Mouse (Mus musculus) small intestine, adult 2 months (tissue): ENCODE measurements around the gene Basp1. TPM values are rescaled to one million over a fixed set of nuclear protein-coding genes. Genes with fewer than 3 reads are reported as not detected.

Experiments
- H3K27ac ChIP-seq: fragments of 200-500 bp; 2 replicates; pipeline ENCODE4 v1.5.1; 2012; ENCODE audit warnings: low read depth, low read length, control low read depth, inconsistent platforms; ENCODE audit not compliant: insufficient read depth
- H3K27me3 ChIP-seq: fragments of 200-500 bp; 2 replicates; pipeline ENCODE4 v1.6.1; 2012; ENCODE audit warnings: mild to moderate bottlenecking, moderate library complexity, low read length, inconsistent platforms; ENCODE audit not compliant: control insufficient read depth, insufficient read depth
- H3K36me3 ChIP-seq: fragments of 200-500 bp; 2 replicates; pipeline ENCODE4 v1.6.1; 2012; ENCODE audit warnings: mild to moderate bottlenecking, low read length, control low read depth, inconsistent platforms; ENCODE audit not compliant: control insufficient read depth, insufficient read depth
- H3K4me1 ChIP-seq: fragments of 200-500 bp; 2 replicates; pipeline ENCODE4 v1.6.1; 2012; ENCODE audit warnings: low read length, inconsistent platforms, mixed read lengths; ENCODE audit not compliant: control insufficient read depth, insufficient read depth, insufficient read length
- H3K4me3 ChIP-seq: fragments of 200-500 bp; 2 replicates; pipeline ENCODE4 v1.5.1; 2012; ENCODE audit warnings: low read depth, mild to moderate bottlenecking, control low read depth, inconsistent platforms, low read length, moderate library complexity
- CTCF ChIP-seq: fragments of 200-500 bp; IDR thresholded peaks from 2 replicates; pipeline ENCODE4 v1.5.1; 2012; ENCODE audit warnings: low read depth, mild to moderate bottlenecking, control low read depth, inconsistent platforms, low read length, moderate library complexity, mixed read lengths; ENCODE audit not compliant: insufficient replicate concordance, insufficient read length; ENCODE audit errors: extremely low read depth
- POLR2A ChIP-seq: fragments of 200-500 bp; IDR thresholded peaks from 2 replicates; pipeline ENCODE4 v1.6.1; 2012; ENCODE audit warnings: low read depth, mild to moderate bottlenecking, control low read depth, inconsistent platforms, low read length, moderate library complexity
- WGBS: fragments of 180-500 bp; shearing (Covaris S2); methylation state at CpG from one replicate; pipeline ENCODE4 v1.1.7; 2018; 5-methylcytosine and 5-hydroxymethylcytosine counted together
- polyA plus RNA-seq: library from polyadenylated mRNA; depleted of rRNA; stranded (reverse); fragments of >200 nt; gene quantifications from 2 replicates; pipeline ENCODE4 v1.2.3, GENCODE M21; 2012

Gene Basp1
- polyA plus RNA-seq, 1 experiment = 6.2 TPM

- no peak overlapping the region for H3K4me3 ChIP-seq
- peaks cover 6% of the 10 kb centered on the region; the same call in 1 of the 2 replicates for H3K27me3 ChIP-seq
- 22% methylated on average over 24 of the region's 24 CpGs for WGBS
- no peaks in the 10 kb centered on the region for H3K36me3 ChIP-seq
- no peak overlapping the region for H3K27ac ChIP-seq
- no peak; the same call in 1 of the 2 replicates for TF ChIP-seq CTCF
- TF ChIP-seq POLR2A = no peak
- H3K4me1 ChIP-seq = no peaks in the 10 kb centered on the region
Measured at GRCm38 (mm10) chr15:25440991-25441867, 27.7 kb upstream of the Basp1 start.

GRCm38 (mm10) chr15:25440317-25440716, 26.8 kb upstream of the Basp1 start:
- TF ChIP-seq CTCF = no peak
- no peak for TF ChIP-seq POLR2A
- H3K4me3 ChIP-seq = no peak overlapping the region
- H3K27ac ChIP-seq = no peak overlapping the region
- no peaks in the 10 kb centered on the region for H3K4me1 ChIP-seq
- no peaks in the 10 kb centered on the region for H3K36me3 ChIP-seq
- peaks cover 2% of the 10 kb centered on the region; the same call in 1 of the 2 replicates for H3K27me3 ChIP-seq
- 61% methylated on average over 8 of the region's 8 CpGs for WGBS

GRCm38 (mm10) chr15:25432341-25432740, 18.8 kb upstream of the Basp1 start:
- no peaks in the 10 kb centered on the region for H3K4me1 ChIP-seq
- no peak overlapping the region for H3K4me3 ChIP-seq
- no peaks in the 10 kb centered on the region for H3K36me3 ChIP-seq
- no peak overlapping the region for H3K27ac ChIP-seq
- H3K27me3 ChIP-seq = no peaks in the 10 kb centered on the region
- 88% methylated on average over 1 of the region's 1 CpGs for WGBS
- no peak for TF ChIP-seq CTCF
- no peak for TF ChIP-seq POLR2A

GRCm38 (mm10) chr15:25430167-25430566, 16.6 kb upstream of the Basp1 start:
- Histone ChIP-seq H3K36me3 (no peaks in the 10 kb centered on the region), H3K27me3 (no peaks in the 10 kb centered on the region), H3K4me1 (no peaks in the 10 kb centered on the region), H3K4me3 (no peak overlapping the region), H3K27ac (no peak overlapping the region)
- WGBS = 72% methylated on average over 3 of the region's 3 CpGs
- no peak for TF ChIP-seq POLR2A
- TF ChIP-seq CTCF = no peak

- Histone ChIP-seq H3K27ac (no peak overlapping the region), H3K27me3 (no peaks in the 10 kb centered on the region), H3K36me3 (no peaks in the 10 kb centered on the region), H3K4me3 (no peak overlapping the region), H3K4me1 (no peaks in the 10 kb centered on the region)
- 71% methylated on average over 7 of the region's 7 CpGs for WGBS
- TF ChIP-seq POLR2A (no peak), CTCF (no peak)
Measured at GRCm38 (mm10) chr15:25429007-25429406, 15.4 kb upstream of the Basp1 start.

GRCm38 (mm10) chr15:25428551-25428950, 15.0 kb upstream of the Basp1 start:
- TF ChIP-seq POLR2A (no peak), CTCF (no peak)
- Histone ChIP-seq H3K4me1 (no peaks in the 10 kb centered on the region), H3K36me3 (no peaks in the 10 kb centered on the region), H3K27me3 (no peaks in the 10 kb centered on the region), H3K4me3 (no peak overlapping the region), H3K27ac (no peak overlapping the region)
- 25% methylated on average over 7 of the region's 7 CpGs for WGBS

GRCm38 (mm10) chr15:25420266-25420665, 6.7 kb upstream of the Basp1 start:
- TF ChIP-seq POLR2A (no peak), CTCF (no peak)
- no peak overlapping the region for H3K27ac ChIP-seq
- H3K4me1 ChIP-seq = no peaks in the 10 kb centered on the region
- 52% methylated on average over 9 of the region's 9 CpGs for WGBS
- no peak overlapping the region for H3K4me3 ChIP-seq
- H3K27me3 ChIP-seq = no peaks in the 10 kb centered on the region
- no peaks in the 10 kb centered on the region for H3K36me3 ChIP-seq
